Mouse (Mus musculus) thymus, postnatal 10 days (tissue): Measurements from ENCODE around the gene Pde4d.

ENCODE experiments used
- DNase-seq, 2 experiments: peaks; one replicate each; pipeline ENCODE4 v3.0.0; 2021; ENCODE audit warnings: low spot score in 2 of 2

The Pde4d gene

DNA sequence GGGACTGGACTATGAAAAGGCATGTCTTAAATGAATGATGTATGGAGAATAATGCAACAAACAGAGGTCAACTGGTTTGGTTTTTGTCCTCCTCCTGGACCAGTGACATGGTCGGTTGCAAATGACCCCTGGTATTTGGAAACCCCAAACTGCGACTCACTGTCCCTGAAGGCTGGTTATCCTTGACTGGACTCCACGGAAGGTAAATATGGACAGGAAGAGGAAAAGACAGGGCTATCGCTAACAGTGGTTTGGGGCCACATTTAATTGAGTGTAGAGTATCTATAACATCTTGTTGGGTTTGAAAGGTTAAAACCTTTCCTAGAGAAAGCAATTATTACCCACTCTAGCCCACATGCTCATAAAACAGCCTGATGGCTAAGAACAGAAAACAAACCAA is 1364.2 kb downstream of the Pde4d start:
- DNase-seq = no peak

DNA sequence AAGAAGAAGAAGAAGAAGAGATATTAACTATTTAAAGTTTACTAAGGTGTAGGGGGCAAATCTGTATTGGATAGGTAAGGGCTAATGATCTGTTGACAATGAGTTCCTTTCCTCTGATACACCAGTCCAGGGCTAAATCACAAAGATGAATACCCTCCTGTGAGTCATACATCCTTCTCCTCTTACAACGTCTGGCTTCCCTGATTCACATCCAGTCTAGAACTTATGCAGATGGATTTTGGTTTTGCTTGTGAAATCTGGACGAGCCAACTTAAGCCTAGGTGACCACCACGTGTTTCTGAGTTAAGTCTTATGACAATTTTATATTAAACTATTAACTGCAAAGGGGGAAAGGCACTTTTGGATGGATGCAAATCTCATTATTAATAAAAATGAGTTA is 1369.3 kb downstream of the Pde4d start:
- DNase-seq = no peak

DNA sequence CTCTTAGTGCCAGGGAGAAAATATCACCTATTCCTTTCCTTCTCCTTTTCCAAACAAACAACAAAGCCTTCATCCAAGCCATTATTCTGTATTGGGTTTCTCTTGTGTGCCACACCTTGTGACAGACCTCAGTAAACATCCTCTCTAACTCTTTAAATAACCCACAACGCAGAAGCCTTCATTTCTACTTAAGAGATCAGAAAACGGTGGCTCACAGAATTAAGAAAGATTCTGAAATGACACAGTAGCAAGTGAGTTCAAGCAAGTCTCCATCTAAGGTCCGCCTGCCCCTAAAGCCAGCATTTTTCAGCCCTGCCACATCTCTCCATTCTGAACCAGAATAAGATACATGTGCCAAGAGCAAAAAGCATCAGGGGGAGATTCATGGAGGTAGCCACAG is 1370.4 kb downstream of the Pde4d start:
- DNase-seq = no peak

GRCm38 (mm10) chr13:109820866-109821265 is 1371.1 kb downstream of the Pde4d start:
- DNase-seq = peak in 1 of 2 experiments; percentile 9

- DNase-seq = peak; percentile 6 to 38
Measured at GRCm38 (mm10) chr13:109821725-109822412, 1372.1 kb downstream of the Pde4d start.

DNA sequence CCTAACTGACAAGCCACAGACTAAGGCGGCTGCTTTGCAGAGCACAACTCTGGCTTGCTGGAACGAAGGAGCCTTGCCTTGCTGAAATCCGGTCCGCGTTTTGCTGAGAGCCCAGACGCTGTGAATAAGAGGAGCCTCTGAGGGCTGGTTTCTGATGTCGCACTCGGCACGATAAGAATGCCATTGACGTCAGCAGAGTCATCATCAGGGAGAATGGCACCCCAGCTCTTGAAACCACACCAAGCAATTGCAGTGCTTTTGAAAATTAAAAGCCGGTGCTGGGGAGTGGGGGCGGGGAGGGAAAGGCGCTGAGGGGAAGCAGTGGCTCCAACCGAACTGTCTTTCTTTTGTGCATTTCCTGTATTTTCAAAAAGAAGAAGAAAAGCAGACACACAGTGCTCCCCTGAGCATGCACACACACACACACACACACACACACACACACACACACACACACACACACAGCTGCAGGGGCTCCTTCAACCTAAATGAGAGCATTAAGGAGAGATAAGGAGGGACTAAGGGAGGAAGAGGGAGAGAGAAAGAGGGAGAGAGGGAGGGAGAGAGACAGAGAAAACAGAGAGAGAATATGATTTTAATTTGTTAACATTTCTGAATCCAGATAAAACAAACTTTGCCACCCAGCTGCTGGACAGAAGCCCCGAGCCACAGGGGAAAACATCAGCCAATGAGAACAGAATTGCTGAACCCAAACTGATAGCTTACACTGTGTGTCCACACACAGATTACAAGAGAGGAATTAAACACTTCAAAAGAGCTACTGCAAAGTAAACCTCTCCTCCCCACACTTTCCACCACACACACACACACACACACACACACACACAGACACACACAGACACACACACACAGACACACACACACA is 1372.9 kb downstream of the Pde4d start:
- peak; percentile 95 for DNase-seq

GRCm38 (mm10) chr13:109823307-109824031 is 1373.7 kb downstream of the Pde4d start:
- peak; percentile 28 to 29 for DNase-seq

DNA sequence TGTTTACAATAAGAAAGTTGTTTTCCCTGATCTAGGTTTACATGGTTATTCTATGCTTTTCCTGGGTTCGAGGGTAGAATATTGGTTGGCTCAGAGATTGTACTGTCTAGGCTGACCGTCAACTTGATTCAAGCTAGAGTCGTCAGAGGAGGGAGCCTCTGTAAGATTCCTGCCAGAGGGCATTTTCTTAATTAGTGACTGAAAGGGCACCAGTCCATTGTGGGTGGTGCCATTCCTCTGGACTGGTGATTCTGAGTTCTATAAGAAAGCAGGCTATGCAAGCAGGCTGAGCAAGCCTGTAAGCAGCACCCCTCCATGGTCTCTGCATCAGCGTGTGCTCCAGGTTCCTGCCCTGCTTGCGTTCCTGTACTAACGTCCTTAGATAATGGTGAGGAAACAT is 1376.1 kb downstream of the Pde4d start:
- DNase-seq = no peak

DNA sequence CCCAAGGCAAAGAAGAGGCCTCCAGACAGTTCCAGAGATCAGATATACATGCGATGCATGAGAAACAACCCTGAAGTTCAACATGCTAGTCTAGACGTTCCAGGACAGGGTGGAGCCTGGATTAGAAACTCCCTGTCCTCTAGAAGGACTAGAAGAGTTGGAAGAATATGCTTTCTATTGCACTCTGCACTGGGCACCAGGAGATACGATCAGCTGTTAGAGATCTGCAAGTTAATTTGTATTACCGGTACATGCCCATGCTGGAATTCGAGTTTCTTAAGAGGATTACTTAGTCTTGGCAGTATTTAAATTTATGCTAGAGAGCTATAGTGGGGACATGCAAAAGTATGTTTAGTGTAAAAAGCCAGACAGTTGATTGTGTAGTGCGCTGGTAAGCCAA is 1377.6 kb downstream of the Pde4d start:
- DNase-seq = no peak

DNA sequence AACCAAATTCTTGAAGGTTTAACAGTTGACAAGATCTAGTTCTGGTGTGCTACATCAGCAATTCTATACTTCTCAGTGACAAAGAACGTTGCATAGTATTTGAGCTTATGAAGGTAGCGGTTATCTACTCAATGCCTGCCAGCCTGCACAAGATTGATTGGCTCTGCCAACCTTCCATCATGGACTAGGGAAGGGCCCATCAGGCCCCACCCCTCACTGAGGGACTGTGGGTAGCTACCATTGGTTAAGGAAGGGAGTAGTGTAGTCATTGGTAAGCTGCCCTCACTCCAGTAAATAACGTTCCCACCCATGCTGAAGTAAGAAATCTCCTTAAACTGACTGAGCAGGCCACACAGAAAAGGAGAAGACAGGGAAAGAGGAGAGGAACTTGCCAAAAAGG is 1378.2 kb downstream of the Pde4d start:
- no peak for DNase-seq

- no peak for DNase-seq
Measured at GRCm38 (mm10) chr13:109829444-109829843, 1379.7 kb downstream of the Pde4d start.

GRCm38 (mm10) chr13:109834935-109835334 is 1385.2 kb downstream of the Pde4d start:
- no peak for DNase-seq

DNA sequence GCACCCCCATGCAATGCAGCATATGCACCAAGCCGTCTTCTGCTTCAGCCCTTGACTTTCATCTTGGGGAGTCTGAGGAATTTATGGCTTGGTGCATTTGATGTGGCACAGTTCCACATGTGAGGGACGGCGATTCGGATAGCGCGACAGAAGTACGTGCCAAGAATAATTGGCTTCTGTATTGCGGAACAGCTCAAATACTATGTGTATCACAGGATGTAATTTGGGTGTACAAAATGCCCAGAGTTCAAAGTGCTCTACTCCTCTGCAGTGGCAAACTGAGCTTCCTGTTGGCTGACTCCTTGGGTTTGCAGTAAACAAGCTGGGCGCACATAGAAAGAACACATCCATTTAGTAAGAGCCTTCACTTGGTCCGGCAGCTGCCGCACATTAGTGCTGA is 1387.7 kb downstream of the Pde4d start:
- peak; percentile 29 to 48 for DNase-seq

DNA sequence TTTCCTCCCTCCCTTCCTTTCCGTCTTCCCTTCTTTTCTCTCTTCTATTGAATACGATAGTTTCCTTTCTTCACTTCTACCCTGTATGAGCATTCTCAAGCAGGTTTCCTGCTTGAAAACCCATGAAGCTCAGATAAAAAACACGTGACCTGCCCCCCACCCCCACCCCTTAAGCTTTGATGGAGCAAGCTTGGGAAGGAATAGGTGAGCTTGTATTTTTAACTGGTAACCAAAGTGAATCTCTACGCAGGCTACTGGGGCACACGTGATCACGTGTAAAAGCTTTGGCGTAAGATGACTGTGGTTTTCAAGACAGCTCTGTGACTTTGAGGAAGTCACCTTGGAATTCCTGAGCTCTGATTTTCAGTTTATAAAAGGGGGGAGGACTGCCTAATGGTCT is 1388.2 kb downstream of the Pde4d start:
- peak in 1 of 2 experiments; percentile 7 for DNase-seq

DNA sequence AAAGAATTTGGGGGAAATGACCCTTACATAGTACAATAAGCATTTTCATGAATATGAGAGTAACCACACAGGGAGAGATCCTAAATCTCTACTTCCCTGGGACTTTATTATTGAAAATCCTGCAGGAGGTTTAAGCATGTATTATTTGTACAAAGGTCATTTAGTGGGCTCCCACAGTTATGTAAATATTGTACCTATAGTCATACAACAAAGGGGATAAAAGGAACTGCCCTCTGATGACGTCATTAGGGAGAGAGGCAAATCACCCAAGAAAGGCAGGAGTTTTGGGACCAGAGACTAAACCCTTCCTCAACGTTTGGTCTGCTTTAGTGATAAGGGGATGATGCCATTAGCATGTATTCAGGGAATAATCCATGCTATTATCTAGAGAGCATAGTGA is 1390.5 kb downstream of the Pde4d start:
- no peak for DNase-seq

DNA sequence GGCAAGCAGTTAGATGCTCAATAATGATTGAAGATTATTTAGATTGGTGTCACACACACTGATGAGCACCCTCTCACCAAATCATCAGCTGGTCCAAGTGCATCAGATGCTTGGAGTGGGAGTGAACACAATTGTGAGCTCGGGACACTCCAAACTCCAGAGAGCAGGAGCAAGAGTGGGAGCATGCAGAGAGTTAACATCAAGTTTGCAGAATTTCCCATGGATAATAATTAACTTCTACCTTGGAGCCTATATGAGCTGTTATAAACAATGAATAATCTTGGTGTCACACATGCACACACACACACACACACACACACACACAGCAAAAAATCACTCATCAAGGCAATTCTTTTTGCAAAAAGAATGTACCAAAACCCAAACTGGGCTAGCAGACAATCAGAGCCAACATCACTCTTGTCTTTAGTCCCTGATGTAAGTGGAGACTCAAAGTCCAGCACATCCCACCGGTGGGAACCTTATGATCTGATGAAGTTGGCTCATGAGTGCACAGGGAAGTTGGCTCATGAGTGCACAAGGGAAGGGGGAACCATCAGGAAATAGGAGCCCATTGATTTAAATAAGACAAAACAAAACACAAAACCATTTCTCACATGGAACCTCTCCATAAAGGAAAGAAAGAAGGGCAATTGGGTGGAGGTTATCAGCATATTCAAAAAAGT is 1391.5 kb downstream of the Pde4d start:
- no peak for DNase-seq

- no peak for DNase-seq
Measured at GRCm38 (mm10) chr13:109842982-109843381, 1393.2 kb downstream of the Pde4d start.

DNA sequence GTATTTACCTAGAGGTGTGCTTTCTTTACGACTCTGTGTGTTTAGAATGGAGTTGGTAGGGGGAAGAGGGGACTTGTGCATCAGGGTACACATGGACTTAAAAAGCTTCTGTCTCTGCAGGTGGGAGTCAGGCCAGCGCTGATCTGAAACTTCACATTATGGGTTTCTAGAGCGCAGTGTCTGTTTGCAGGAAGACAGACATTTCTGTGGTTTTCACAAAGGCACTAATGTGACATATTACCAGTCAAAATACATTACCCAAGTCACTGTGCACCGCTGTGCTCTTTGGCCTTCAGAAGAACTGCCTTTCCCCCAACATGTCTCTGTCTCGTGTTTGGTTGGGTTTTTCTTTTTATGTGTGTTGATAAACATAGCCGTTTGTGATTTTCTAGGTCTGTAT is 1395.1 kb downstream of the Pde4d start:
- DNase-seq = peak; percentile 41 to 44

GRCm38 (mm10) chr13:109863826-109864225 is 1414.1 kb downstream of the Pde4d start:
- DNase-seq = no peak

- DNase-seq = no peak
Measured at GRCm38 (mm10) chr13:109864311-109864710, 1414.6 kb downstream of the Pde4d start.

DNA sequence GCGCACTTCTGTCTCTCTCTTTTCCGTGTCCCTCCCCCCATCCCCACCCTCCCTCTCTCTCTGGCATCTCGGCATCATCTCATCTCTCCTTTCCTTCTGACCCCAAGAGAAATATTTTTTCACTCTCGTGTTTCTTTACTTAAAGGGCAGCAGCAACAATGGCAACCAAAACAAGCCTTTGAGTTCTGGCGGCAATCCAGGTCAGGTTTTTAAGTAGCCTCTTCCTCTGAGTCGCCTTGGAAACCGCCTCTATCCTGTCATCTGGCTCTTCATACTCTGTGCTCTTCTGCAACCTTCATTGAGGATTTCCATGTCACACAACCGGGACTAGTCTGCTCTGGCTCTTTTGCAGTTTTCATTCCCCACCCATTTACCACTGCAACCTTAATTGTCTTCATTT is 1430.6 kb downstream of the Pde4d start:
- DNase-seq = no peak
